Mouse (Mus musculus) kidney, adult 2 months (tissue): ENCODE measurements around the gene Ube4a. TPM values are rescaled to one million over a fixed set of nuclear protein-coding genes. Genes with fewer than 3 reads are reported as not detected.

Experiments used
- DNase-seq: peaks from one replicate; pipeline ENCODE4 v3.0.0; 2021
- H3K27ac ChIP-seq: fragments of 200-500 bp; 2 replicates; pipeline ENCODE4 v1.5.1; 2012; ENCODE audit warnings: low read depth, low read length, control low read depth, inconsistent platforms; ENCODE audit not compliant: insufficient read depth
- H3K27me3 ChIP-seq: fragments of 200-500 bp; replicated peaks from 2 replicates; pipeline ENCODE4 v1.6.1; 2012; ENCODE audit warnings: mild to moderate bottlenecking, moderate library complexity, low read length, inconsistent platforms; ENCODE audit not compliant: control insufficient read depth, insufficient read depth
- H3K36me3 ChIP-seq: fragments of 200-500 bp; 2 replicates; pipeline ENCODE4 v1.6.1; 2012; ENCODE audit warnings: mild to moderate bottlenecking, moderate library complexity, low read length, inconsistent platforms; ENCODE audit not compliant: control insufficient read depth, insufficient read depth
- H3K4me1 ChIP-seq: fragments of 200-500 bp; 2 replicates; pipeline ENCODE4 v1.6.1; 2011; ENCODE audit warnings: low read length; ENCODE audit not compliant: control insufficient read depth, insufficient read depth
- H3K4me3 ChIP-seq: fragments of 200-500 bp; 2 replicates; pipeline ENCODE4 v1.5.1; 2011; ENCODE audit warnings: mild to moderate bottlenecking, low read depth, low read length, control low read depth; ENCODE audit not compliant: insufficient read depth
- CTCF ChIP-seq: fragments of 200-500 bp; conservative IDR thresholded peaks from 2 replicates; pipeline ENCODE4 v1.5.1; 2011; ENCODE audit warnings: low read depth, mild to moderate bottlenecking, control low read depth, low read length, moderate library complexity, mixed read lengths; ENCODE audit not compliant: insufficient read depth, insufficient read length
- POLR2A ChIP-seq: fragments of 200-500 bp; IDR thresholded peaks from one replicate; pipeline ENCODE4 v1.6.1; 2011; ENCODE audit warnings: low read depth, low read length, control low read depth
- WGBS: fragments of 180-500 bp; shearing (Covaris S2); methylation state at CpG from one replicate; pipeline ENCODE4 v1.1.7; 2018; 5-methylcytosine and 5-hydroxymethylcytosine counted together
- polyA plus RNA-seq: library from polyadenylated mRNA; depleted of rRNA; stranded (reverse); fragments of >200 nt; gene quantifications from 2 replicates; pipeline ENCODE4 v1.2.3, GENCODE M21; 2012

Ube4a gene
- polyA plus RNA-seq, 1 experiment = 18.3 TPM

- Histone ChIP-seq H3K36me3 (no peaks in the 10 kb centered on the region), H3K4me3 (no peak overlapping the region), H3K27ac (no peak overlapping the region; the same call in 1 of the 2 replicates), H3K4me1 (peaks cover 9% of the 10 kb centered on the region; the same call in 1 of the 2 replicates), H3K27me3 (no peaks in the 10 kb centered on the region)
- 35% methylated on average over 5 of the region's 5 CpGs for WGBS
- no peak for TF ChIP-seq POLR2A
- TF ChIP-seq CTCF = no peak
- peak; percentile 44 for DNase-seq
These were observed 60.4 kb downstream of the Ube4a start for GRCm38 (mm10) chr9:44904964-44905363.

- 57% methylated on average over 4 of the region's 4 CpGs for WGBS
- DNase-seq = no peak
- H3K27me3 ChIP-seq = no peaks in the 10 kb centered on the region
- H3K4me3 ChIP-seq = no peak overlapping the region
- TF ChIP-seq CTCF (no peak), POLR2A (no peak)
- H3K27ac ChIP-seq = no peak overlapping the region
- peaks cover 18% of the 10 kb centered on the region; the same call in 1 of the 2 replicates for H3K4me1 ChIP-seq
- no peaks in the 10 kb centered on the region for H3K36me3 ChIP-seq
These were observed 61.5 kb downstream of the Ube4a start for GRCm38 (mm10) chr9:44903856-44904255.

DNA sequence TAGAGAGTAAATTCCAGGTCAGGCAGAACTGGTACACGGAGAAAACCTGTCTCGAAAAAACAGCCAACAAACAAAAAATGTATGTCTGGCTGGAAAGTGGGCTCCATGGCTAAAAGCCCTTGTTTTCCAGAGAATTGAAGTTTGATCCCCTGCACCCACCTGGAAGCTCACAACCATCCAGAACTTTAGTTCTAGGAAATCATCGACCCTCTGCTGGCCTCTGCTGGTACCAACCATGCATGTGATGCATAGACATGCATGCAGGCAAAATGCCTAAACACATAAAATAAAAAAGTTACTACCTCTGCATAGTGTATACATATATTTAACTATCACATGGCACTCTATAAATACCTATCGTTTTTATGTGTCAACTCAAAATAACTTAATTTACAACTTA lies 65.0 kb downstream of the Ube4a start:
- Histone ChIP-seq H3K36me3 (no peaks in the 10 kb centered on the region), H3K27me3 (no peaks in the 10 kb centered on the region), H3K4me1 (peaks cover 19% of the 10 kb centered on the region; the same call in 1 of the 2 replicates), H3K4me3 (no peak overlapping the region), H3K27ac (no peak overlapping the region)
- WGBS = 45% methylated on average over 4 of the region's 4 CpGs
- peak; percentile 54 for TF ChIP-seq CTCF
- no peak for TF ChIP-seq POLR2A
- DNase-seq = no peak

GRCm38 (mm10) chr9:44899716-44900115 lies 65.7 kb downstream of the Ube4a start:
- Histone ChIP-seq H3K27me3 (no peaks in the 10 kb centered on the region), H3K4me3 (no peak overlapping the region), H3K4me1 (peaks cover 18% of the 10 kb centered on the region; the same call in 1 of the 2 replicates), H3K27ac (peak overlapping the region; percentile 80), H3K36me3 (no peaks in the 10 kb centered on the region)
- TF ChIP-seq CTCF (no peak), POLR2A (no peak)
- peak; percentile 84 for DNase-seq
- 29% methylated on average over 3 of the region's 3 CpGs for WGBS

- Histone ChIP-seq H3K27me3 (no peaks in the 10 kb centered on the region), H3K36me3 (no peaks in the 10 kb centered on the region), H3K27ac (no peak overlapping the region), H3K4me3 (no peak overlapping the region), H3K4me1 (peaks cover 15% of the 10 kb centered on the region; the same call in 1 of the 2 replicates)
- TF ChIP-seq POLR2A = no peak
- no peak for TF ChIP-seq CTCF
- no peak for DNase-seq
- WGBS = 63% methylated on average over 4 of the region's 4 CpGs
These were observed 68.4 kb downstream of the Ube4a start for GRCm38 (mm10) chr9:44897024-44897423.

GRCm38 (mm10) chr9:44892664-44893063 lies 72.7 kb downstream of the Ube4a start:
- Histone ChIP-seq H3K27me3 (no peaks in the 10 kb centered on the region), H3K4me1 (no peaks in the 10 kb centered on the region), H3K36me3 (no peaks in the 10 kb centered on the region), H3K4me3 (no peak overlapping the region), H3K27ac (no peak overlapping the region)
- TF ChIP-seq POLR2A = no peak
- TF ChIP-seq CTCF = no peak
- no peak for DNase-seq
- WGBS = 72% methylated on average over 3 of the region's 3 CpGs

DNA sequence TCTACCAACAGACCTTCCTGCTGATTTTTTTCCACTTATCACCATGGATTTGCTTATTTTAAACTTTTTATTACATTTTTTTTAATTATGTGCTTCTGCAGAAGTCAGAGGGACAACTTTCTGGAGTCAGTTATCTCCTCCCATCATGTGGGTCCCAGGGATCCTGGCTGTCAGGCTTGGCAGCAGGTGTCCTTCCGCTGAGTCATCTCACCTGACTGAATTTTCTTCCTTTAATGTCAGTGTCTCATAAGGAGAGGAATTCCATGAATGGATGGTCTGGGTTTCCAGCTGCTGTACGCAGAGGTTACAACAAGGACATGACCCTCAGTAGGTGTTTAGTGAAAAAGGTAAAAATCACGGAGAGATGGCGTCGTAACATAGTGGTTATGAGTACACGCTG lies 74.2 kb downstream of the Ube4a start:
- DNase-seq = no peak
- H3K27me3 ChIP-seq = no peaks in the 10 kb centered on the region
- H3K27ac ChIP-seq = no peak overlapping the region
- 91% methylated on average over 6 of the region's 6 CpGs for WGBS
- no peaks in the 10 kb centered on the region for H3K36me3 ChIP-seq
- no peaks in the 10 kb centered on the region for H3K4me1 ChIP-seq
- no peak for TF ChIP-seq CTCF
- no peak for TF ChIP-seq POLR2A
- no peak overlapping the region for H3K4me3 ChIP-seq
